In the genomic region with DNA sequence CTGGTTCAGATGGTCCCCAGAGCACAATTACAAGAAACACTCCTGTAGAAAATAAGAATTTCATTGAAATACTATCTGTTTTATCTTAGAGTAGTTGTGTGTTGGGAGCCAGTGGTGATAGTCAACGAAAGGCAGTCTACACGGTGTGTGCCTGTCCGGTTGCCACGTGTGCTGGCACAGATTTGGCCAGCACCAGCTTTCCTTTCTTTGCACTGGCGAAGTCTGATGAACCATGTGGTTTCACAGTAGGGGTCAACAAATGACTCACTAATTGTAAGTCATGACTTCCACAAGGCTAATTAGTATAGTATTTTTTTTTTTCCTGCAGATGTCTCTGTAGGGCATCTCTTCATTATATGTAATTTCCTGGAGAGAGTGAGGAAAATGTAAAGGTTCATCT, we compare ENCODE assay signal across 21 mouse cellular contexts. TPM values are rescaled to one million over a fixed set of nuclear protein-coding genes. Genes with fewer than 3 reads are reported as not detected.
DNase-seq lines count a peak whose midpoint lies in the region; ATAC-seq and TF ChIP-seq lines count a peak whose summit lies in the region.
"Had no signal": no experiment of that assay in that cellular context is flagged by ENCODE, and none has a peak within 500 bp of the region (broad histone marks: within the 10 kb centered on the region; RNA-seq: fewer than 3 reads in every experiment).

No protein-coding gene starts in this region.

- 67% methylated on average over 5 of the region's 5 CpGs for WGBS in forebrain, embryonic 11.5 days
- WGBS in forebrain, embryonic 12.5 days, result 65% methylated on average over 5 of the region's 5 CpGs
- 73% methylated on average over 5 of the region's 5 CpGs for WGBS in midbrain, postnatal 0 days
- WGBS in midbrain, embryonic 16.5 days, result 68% methylated on average over 5 of the region's 5 CpGs
- WGBS in limb, embryonic 10.5 days, result 62% methylated on average over 5 of the region's 5 CpGs

- H3K4me1 ChIP-seq in forebrain, embryonic 11.5 days (replicated peaks; ENCODE audit: control insufficient read depth, insufficient read depth, low read length), result no peaks in the 10 kb centered on the region
- no peaks in the 10 kb centered on the region for H3K4me1 ChIP-seq in forebrain, embryonic 12.5 days
- H3K4me1 ChIP-seq in midbrain, postnatal 0 days (ENCODE audit: insufficient read depth, low read length), result no peaks in the 10 kb centered on the region
- no peaks in the 10 kb centered on the region for H3K4me1 ChIP-seq in midbrain, embryonic 16.5 days (ENCODE audit: control insufficient read depth, insufficient read depth, low read length)
- H3K4me1 ChIP-seq in limb, embryonic 10.5 days, result peaks cover 4% of the 10 kb centered on the region; the same call in 1 of the 2 replicates
- H3K4me1 ChIP-seq: embryonic facial prominence, embryonic 15.5 days; liver, embryonic 13.5 days; neural tube, embryonic 13.5 days; stomach, embryonic 15.5 days had no signal

- H3K36me3 ChIP-seq in forebrain, embryonic 11.5 days (ENCODE audit: control insufficient read depth, insufficient read depth, low read length), result no peaks in the 10 kb centered on the region; the same call in 1 of the 2 replicates
- H3K36me3 ChIP-seq in forebrain, embryonic 12.5 days (replicated peaks), result peaks cover 17% of the 10 kb centered on the region
- H3K36me3 ChIP-seq in midbrain, postnatal 0 days (ENCODE audit: insufficient read depth, low read length), result peaks cover 12% of the 10 kb centered on the region; the same call in 1 of the 2 replicates
- peaks cover 9% of the 10 kb centered on the region for H3K36me3 ChIP-seq in midbrain, embryonic 16.5 days (ENCODE audit: control insufficient read depth, insufficient read depth, low read length)
- peaks cover 26% of the 10 kb centered on the region for H3K36me3 ChIP-seq in limb, embryonic 10.5 days
- H3K36me3 ChIP-seq: liver, embryonic 13.5 days had no signal

- no peak for DNase-seq in forebrain, embryonic 11.5 days (ENCODE audit: low spot score)
- DNase-seq in midbrain, postnatal 0 days (ENCODE audit: low spot score), result peak; percentile 35
- DNase-seq in cerebellum, postnatal 25 days, result peak; percentile 48 to 68
- DNase-seq in limb, embryonic 10.5 days (ENCODE audit: low spot score), result no peak
- no peak for DNase-seq in spleen, adult 12 weeks (ENCODE audit: low spot score)
- DNase-seq in gastrocnemius, adult 8-10 months (ENCODE audit: low spot score in 2 of 2), result no peak
- DNase-seq: kidney, adult 18-20 months; kidney, postnatal 25 days; liver, embryonic 13.5 days; spleen, adult 18-20 months; thymus, postnatal 14 days had no signal

- no peak overlapping the region for H3K27ac ChIP-seq in forebrain, embryonic 11.5 days (ENCODE audit: low read depth, low read length)
- H3K27ac ChIP-seq in forebrain, embryonic 12.5 days, result no peak overlapping the region
- H3K27ac ChIP-seq in midbrain, postnatal 0 days (ENCODE audit: low read depth, low read length), result no peak overlapping the region
- H3K27ac ChIP-seq in midbrain, embryonic 16.5 days (ENCODE audit: low read length), result no peak overlapping the region
- H3K27ac ChIP-seq in limb, embryonic 10.5 days, result no peak overlapping the region
- H3K27ac ChIP-seq: embryonic facial prominence, embryonic 15.5 days; liver, embryonic 13.5 days; neural tube, embryonic 13.5 days; stomach, embryonic 15.5 days had no signal

- ATAC-seq in forebrain, embryonic 11.5 days (replicated peaks; ENCODE audit: low FRiP score), result peak; percentile 46; the same call in 1 of the 2 replicates
- no peak for ATAC-seq in forebrain, embryonic 12.5 days (ENCODE audit: low FRiP score)
- no peak for ATAC-seq in midbrain, postnatal 0 days (ENCODE audit: low FRiP score)
- no peak for ATAC-seq in midbrain, embryonic 16.5 days
- ATAC-seq: Patski had no signal

- H3K9me3 ChIP-seq in forebrain, embryonic 11.5 days (ENCODE audit: control insufficient read depth, low read length), result no peaks in the 10 kb centered on the region
- no peaks in the 10 kb centered on the region for H3K9me3 ChIP-seq in forebrain, embryonic 12.5 days
- 0 out of 2 replicates have a peak, but pooled peaks cover 6% of the 10 kb centered on the region for H3K9me3 ChIP-seq in midbrain, postnatal 0 days (ENCODE audit: low read length)
- 0 out of 2 replicates have a peak, but pooled peaks cover 2% of the 10 kb centered on the region for H3K9me3 ChIP-seq in midbrain, embryonic 16.5 days (replicated peaks; ENCODE audit: control insufficient read depth, low read length, poor library complexity, severe bottlenecking)
- no peaks in the 10 kb centered on the region for H3K9me3 ChIP-seq in limb, embryonic 10.5 days (replicated peaks)
- H3K9me3 ChIP-seq: embryonic facial prominence, embryonic 15.5 days; liver, embryonic 13.5 days; stomach, embryonic 15.5 days had no signal

- H3K4me3 ChIP-seq in forebrain, embryonic 11.5 days (ENCODE audit: low read depth, low read length), result no peak overlapping the region
- H3K4me3 ChIP-seq in forebrain, embryonic 12.5 days (replicated peaks), result no peak overlapping the region
- H3K4me3 ChIP-seq in midbrain, postnatal 0 days (ENCODE audit: low read depth, low read length), result no peak overlapping the region
- H3K4me3 ChIP-seq in midbrain, embryonic 16.5 days (ENCODE audit: low read depth, low read length), result no peak overlapping the region
- no peak overlapping the region for H3K4me3 ChIP-seq in limb, embryonic 10.5 days
- H3K4me3 ChIP-seq: embryonic facial prominence, embryonic 15.5 days; liver, embryonic 13.5 days; neural tube, embryonic 13.5 days; stomach, embryonic 15.5 days had no signal

- no peak overlapping the region for H3K9ac ChIP-seq in forebrain, embryonic 11.5 days (ENCODE audit: low read length)
- no peak overlapping the region for H3K9ac ChIP-seq in forebrain, embryonic 12.5 days
- no peak overlapping the region for H3K9ac ChIP-seq in midbrain, postnatal 0 days (replicated peaks; ENCODE audit: low read length, poor library complexity, severe bottlenecking)
- no peak overlapping the region for H3K9ac ChIP-seq in midbrain, embryonic 16.5 days (ENCODE audit: low read depth, low read length)
- H3K9ac ChIP-seq: embryonic facial prominence, embryonic 15.5 days; liver, embryonic 13.5 days; neural tube, embryonic 13.5 days; stomach, embryonic 15.5 days had no signal

- no peak overlapping the region for H3K4me2 ChIP-seq in forebrain, embryonic 11.5 days (ENCODE audit: low read depth, low read length, severe bottlenecking)
- H3K4me2 ChIP-seq in forebrain, embryonic 12.5 days, result no peak overlapping the region
- no peak overlapping the region for H3K4me2 ChIP-seq in midbrain, postnatal 0 days (ENCODE audit: low read depth, low read length, poor library complexity, severe bottlenecking)
- no peak overlapping the region for H3K4me2 ChIP-seq in midbrain, embryonic 16.5 days (ENCODE audit: low read length)
- H3K4me2 ChIP-seq: embryonic facial prominence, embryonic 15.5 days; liver, embryonic 13.5 days; neural tube, embryonic 13.5 days; stomach, embryonic 15.5 days had no signal

- no peak for TF ChIP-seq CTCF in midbrain, postnatal 0 days (IDR thresholded peaks at IDR 0.05)

- H3K27me3 ChIP-seq in forebrain, embryonic 11.5 days (ENCODE audit: control insufficient read depth, insufficient read depth, low read length), result no peaks in the 10 kb centered on the region
- H3K27me3 ChIP-seq in forebrain, embryonic 12.5 days, result no peaks in the 10 kb centered on the region
- no peaks in the 10 kb centered on the region for H3K27me3 ChIP-seq in midbrain, postnatal 0 days (ENCODE audit: insufficient read depth, low read length)
- no peaks in the 10 kb centered on the region for H3K27me3 ChIP-seq in midbrain, embryonic 16.5 days (ENCODE audit: control insufficient read depth, insufficient read depth, low read depth, low read length)
- H3K27me3 ChIP-seq in limb, embryonic 10.5 days (ENCODE audit: low read depth, poor library complexity, severe bottlenecking), result no peaks in the 10 kb centered on the region
- H3K27me3 ChIP-seq: embryonic facial prominence, embryonic 15.5 days; liver, embryonic 13.5 days; neural tube, embryonic 13.5 days; Patski; stomach, embryonic 15.5 days had no signal

RNA-seq across cellular contexts. Expression of gene Gpr63, which starts 45.6 kb away (rescaled TPM):
- 4.0 and 4.3 TPM in 2 replicates for polyA plus RNA-seq in forebrain, embryonic 11.5 days (2014; fragmentation: Nextera tagmentation; extraction: Ambion mirVana)
- polyA plus RNA-seq in forebrain, embryonic 12.5 days (2016; fragmentation: Nextera tagmentation; extraction: Ambion mirVana), result 2.3 and 2.6 TPM in 2 replicates
- 10.4 and 17.1 TPM in 2 replicates for total RNA-seq in midbrain, postnatal 0 days (2014; rRNA removed)
- polyA plus RNA-seq in midbrain, postnatal 0 days (2015; fragmentation: Nextera tagmentation; extraction: Ambion mirVana), result 0.99 and 1.8 TPM in 2 replicates
- polyA plus RNA-seq in midbrain, embryonic 16.5 days (2015; fragmentation: Nextera tagmentation; extraction: Ambion mirVana), result 1.3 and 1.5 TPM in 2 replicates
- 1.9 and 2.4 TPM in 2 replicates for polyA plus RNA-seq in limb, embryonic 10.5 days (2016; fragmentation: Nextera tagmentation; extraction: Ambion mirVana)
- total RNA-seq in gastrocnemius, adult 8-10 months (2022), result 1 to 10 TPM in 1 of 4 experiments, under 1 TPM in 3; 0.12 to 1.0 (median 0.52) TPM
- total RNA-seq: granulocyte monocyte progenitor cell, adult 5-6 weeks; hematopoietic stem cell, adult 5-6 weeks; megakaryocyte, adult 5-6 weeks; monocyte, adult 5-6 weeks had no signal
- polyA plus RNA-seq: liver, embryonic 13.5 days had no signal

Comparison
In these comparisons a context has a peak if more than half of its experiments do, and no peak if none do; other contexts are left out.
1. DNase-seq: peak in midbrain, postnatal 0 days (single experiment) and cerebellum, postnatal 25 days (2 of 2); none in forebrain, embryonic 11.5 days (single experiment), limb, embryonic 10.5 days (single experiment), spleen, adult 12 weeks (single experiment) and gastrocnemius, adult 8-10 months (0 of 2).